Mouse (Mus musculus) lung, adult 2 months (tissue): ENCODE results near the gene Pelo.

ENCODE experiments used
- CTCF ChIP-seq: fragments of 200-500 bp; IDR thresholded peaks from 2 replicates; pipeline ENCODE4 v1.5.1; 2011; ENCODE audit warnings: mild to moderate bottlenecking, low read length, control low read depth; ENCODE audit not compliant: insufficient read depth
- POLR2A ChIP-seq: fragments of 200-500 bp; IDR thresholded peaks from 2 replicates; pipeline ENCODE4 v1.6.1; 2011; ENCODE audit warnings: low read depth, mild to moderate bottlenecking, control low read depth, low read length, borderline replicate concordance; ENCODE audit errors: extremely low read depth

DNA sequence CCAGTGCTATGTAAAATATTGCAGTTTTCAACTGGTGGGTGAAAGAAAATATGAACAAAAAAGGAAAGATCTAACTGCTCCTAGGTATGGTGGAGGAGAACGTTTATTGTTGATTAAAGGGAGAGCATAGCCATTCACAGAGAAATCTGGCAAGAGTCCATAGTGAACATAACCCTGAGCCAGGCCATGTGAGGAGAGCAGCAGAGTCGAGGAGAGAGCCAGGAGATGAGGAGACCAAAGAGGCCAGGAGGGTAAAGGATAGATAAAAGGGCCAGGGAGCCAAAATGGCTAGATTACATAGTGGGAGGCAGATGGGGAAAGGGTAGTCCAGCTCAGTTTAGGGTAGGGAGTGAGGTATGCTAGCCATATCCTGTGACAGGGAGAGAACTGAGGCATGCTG is 6.2 kb upstream of the Pelo start:
- no peak for TF ChIP-seq CTCF
- TF ChIP-seq POLR2A, result no peak
